Comparison of ENCODE assay signal across 15 mouse cellular contexts in genomic region chr17:26702621-26703020, GRCm38 (mm10).
"Had no signal": no experiment of that assay in that cellular context is flagged by ENCODE, and none has a peak within 500 bp of the region (broad histone marks: within the 10 kb centered on the region; RNA-seq: fewer than 3 reads in every experiment).

No protein-coding gene starts in this region.

- H3K27ac ChIP-seq: limb, embryonic 15.5 days; liver, embryonic 15.5 days; midbrain, embryonic 15.5 days; neural tube, embryonic 12.5 days; stomach, embryonic 15.5 days had no signal

- H3K9ac ChIP-seq: limb, embryonic 15.5 days; lung, embryonic 14.5 days; midbrain, embryonic 15.5 days; neural tube, embryonic 12.5 days; stomach, embryonic 15.5 days had no signal

- H3K4me3 ChIP-seq: left cerebral cortex, adult 2 months; limb, embryonic 15.5 days; liver, embryonic 15.5 days; megakaryocyte, embryonic 14.5 days; midbrain, embryonic 15.5 days; neural tube, embryonic 12.5 days; stomach, embryonic 15.5 days had no signal

- H3K9me3 ChIP-seq: limb, embryonic 15.5 days; liver, embryonic 15.5 days; midbrain, embryonic 15.5 days; neural tube, embryonic 12.5 days; stomach, embryonic 15.5 days had no signal

- H3K4me1 ChIP-seq: limb, embryonic 15.5 days; midbrain, embryonic 15.5 days; neural tube, embryonic 12.5 days had no signal

- ATAC-seq: midbrain, embryonic 15.5 days had no signal

- H3K27me3 ChIP-seq: limb, embryonic 15.5 days; liver, embryonic 15.5 days; megakaryocyte, embryonic 14.5 days; midbrain, embryonic 15.5 days; neural tube, embryonic 12.5 days; stomach, embryonic 15.5 days had no signal

- H3K4me2 ChIP-seq: limb, embryonic 15.5 days; liver, embryonic 15.5 days; lung, embryonic 14.5 days; midbrain, embryonic 11.5 days; midbrain, embryonic 15.5 days; neural tube, embryonic 12.5 days; stomach, embryonic 15.5 days had no signal

- DNase-seq: kidney, postnatal 10 days; kidney, postnatal 4 days; lung, embryonic 14.5 days; lung, postnatal 10 days; lung, postnatal 4 days; thymus, adult 2 months; thymus, postnatal 25 days had no signal
